Mouse (Mus musculus) kidney, postnatal 0 days (tissue): ENCODE data around the gene Csn3. TPM values are rescaled to one million over a fixed set of nuclear protein-coding genes. Genes with fewer than 3 reads are reported as not detected.

Source experiments
- ATAC-seq: fragments of 200-750 bp; cut with Nextera tagmentation; replicated peaks from 2 replicates; pipeline ENCODE4 v1.8.0; 2017; ENCODE audit warnings: low read depth, moderate number of reproducible peaks, moderate TSS enrichment, moderate library complexity; ENCODE audit not compliant: low FRiP score
- DNase-seq: peaks from one replicate; pipeline ENCODE4 v3.0.0-alpha.2; 2016; ENCODE audit warnings: low spot score
- H3K27ac ChIP-seq: fragments of 300-500 bp; sonication (generic); 2 replicates; pipeline ENCODE4 v1.5.1; 2014; ENCODE audit warnings: mild to moderate bottlenecking
- H3K27me3 ChIP-seq: fragments of 300-500 bp; sonication (generic); 2 replicates; pipeline ENCODE4 v1.6.1; 2014; ENCODE audit warnings: low read length, mixed read lengths; ENCODE audit not compliant: insufficient read depth
- H3K36me3 ChIP-seq: fragments of 300-500 bp; sonication (generic); 2 replicates; pipeline ENCODE4 v1.6.1; 2014; ENCODE audit warnings: low read length, mixed read lengths; ENCODE audit not compliant: insufficient read depth
- H3K4me1 ChIP-seq: fragments of 300-500 bp; sonication (generic); replicated peaks from 2 replicates; pipeline ENCODE4 v1.6.1; 2014; ENCODE audit warnings: antibody characterized with exemption, low read length, mixed read lengths; ENCODE audit not compliant: insufficient read depth
- H3K4me2 ChIP-seq: fragments of 300-500 bp; sonication (generic); 2 replicates; pipeline ENCODE4 v1.6.1; 2014; ENCODE audit warnings: mild to moderate bottlenecking, low read length, moderate library complexity, mixed read lengths
- H3K4me3 ChIP-seq: fragments of 300-500 bp; sonication (generic); replicated peaks from 2 replicates; pipeline ENCODE4 v1.5.1; 2014; ENCODE audit warnings: low read depth, low read length
- H3K9ac ChIP-seq: fragments of 300-500 bp; sonication (generic); 2 replicates; pipeline ENCODE4 v1.6.1; 2014; ENCODE audit warnings: low read depth, low read length
- H3K9me3 ChIP-seq: fragments of 300-500 bp; sonication (generic); replicated peaks from 2 replicates; pipeline ENCODE4 v1.6.1; 2016; ENCODE audit warnings: low read length, inconsistent platforms, mixed read lengths
- CTCF ChIP-seq: IDR thresholded peaks from 2 replicates; pipeline ENCODE4 v1.5.1; 2016; ENCODE audit warnings: antibody characterized with exemption, low read depth, mild to moderate bottlenecking, moderate library complexity
- WGBS: fragments of 180-500 bp; shearing (Covaris S2); extraction: QIAGEN DNeasy Blood & Tissue Kit; methylation state at CpG from one replicate; pipeline ENCODE4 v1.1.7; 2014; 5-methylcytosine and 5-hydroxymethylcytosine counted together
- polyA plus RNA-seq: library from polyadenylated mRNA; unstranded; fragments of >200 nt; fragmentation: Nextera tagmentation; extraction: Ambion mirVana; gene quantifications from 2 replicates; pipeline ENCODE4 v1.2.1, GENCODE M21; 2015

Gene Csn3
- polyA plus RNA-seq, 1 experiment from 2014 or later = not detected

DNA sequence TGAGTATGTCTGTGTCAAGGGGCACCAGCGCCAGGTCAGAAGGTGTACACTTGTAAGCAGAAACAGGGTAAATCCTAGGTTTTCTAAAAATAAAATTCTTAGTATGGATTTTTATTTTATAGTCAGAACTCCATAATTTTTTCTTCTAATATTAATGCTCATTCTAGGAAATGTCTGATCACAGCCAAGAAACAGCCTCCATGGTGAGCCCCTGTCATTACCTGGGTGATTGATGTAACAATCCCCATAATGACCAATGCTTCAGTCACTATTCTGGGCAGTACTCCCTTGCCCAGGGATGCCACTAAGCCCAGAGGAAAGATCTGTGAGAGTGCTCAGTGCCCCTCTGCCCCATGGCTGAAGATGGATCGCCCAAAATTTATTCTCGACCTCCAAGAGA, 53.8 kb downstream of the Csn3 start, which contains the start of gene Cabs1:
Gene Cabs1, plus strand, starts transcription at position 301 of the 400 bp plus-strand sequence.
- TF ChIP-seq CTCF = no peak
- H3K9me3 ChIP-seq = no peaks in the 10 kb centered on the region
- ATAC-seq = no peak

More for the DNA sequence above, 53.8 kb downstream of the Csn3 start, which contains the start of gene Cabs1:
- no peak within 1 kb of the TSS for H3K4me2 ChIP-seq
- no peaks in the 10 kb centered on the region for H3K36me3 ChIP-seq
- DNase-seq = no peak
- H3K27me3 ChIP-seq = no peaks in the 10 kb centered on the region
- H3K9ac ChIP-seq = no peak within 1 kb of the TSS
- no peaks in the 10 kb centered on the region for H3K4me1 ChIP-seq
- H3K4me3 ChIP-seq = no peak within 1 kb of the TSS
- H3K27ac ChIP-seq = no peak within 1 kb of the TSS
- WGBS = 85% methylated on average over 3 of the region's 3 CpGs

Other genes starting within 250 kb of the Csn3 start
- gene Csn2, start 225.9 kb upstream of the Csn3 start, polyA plus RNA-seq = not detected in 2 replicates
- gene Csn1s2a, start 151.0 kb upstream of the Csn3 start, polyA plus RNA-seq = not detected in 2 replicates
- gene Csn1s2b, start 117.5 kb upstream of the Csn3 start, polyA plus RNA-seq = not detected in 2 replicates
- gene Prr27, start 99.9 kb upstream of the Csn3 start, polyA plus RNA-seq = not detected in 2 replicates
- 0.13 TPM in 1 of 2 replicates, not detected in the other for gene Odam, start 40.5 kb upstream of the Csn3 start, polyA plus RNA-seq
- not detected in 2 replicates for gene 2310003L06Rik, start 43.9 kb downstream of the Csn3 start, polyA plus RNA-seq
- gene Gm28434, start 43.9 kb downstream of the Csn3 start, polyA plus RNA-seq = not detected in 2 replicates
- not detected in 2 replicates for gene Cabs1, start 53.9 kb downstream of the Csn3 start, polyA plus RNA-seq
- not detected in 2 replicates for gene Smr3a, start 77.0 kb downstream of the Csn3 start, polyA plus RNA-seq
- gene Smr2, start 161.0 kb downstream of the Csn3 start, polyA plus RNA-seq = not detected in 2 replicates
- gene Gm11116, start 186.0 kb downstream of the Csn3 start, polyA plus RNA-seq = not detected in 2 replicates
- gene Gm11115, start 228.5 kb downstream of the Csn3 start, polyA plus RNA-seq = not detected in 2 replicates